Mouse (Mus musculus): Measurements from ENCODE around the gene Dennd4c. TPM values are rescaled to one million over a fixed set of nuclear protein-coding genes. Genes with fewer than 3 reads are reported as not detected.
A peak's percentile ranks its signal among the peaks of the same experiment; 100 is the strongest.

Gene Dennd4c
- polyA plus RNA-seq, 1 experiment from 2014 or later: 7.2 TPM

- no peaks in the 10 kb centered on the region for H3K36me3 ChIP-seq
- H3K9ac ChIP-seq: no peak overlapping the region
- no peaks in the 10 kb centered on the region for H3K27me3 ChIP-seq
- H3K4me2 ChIP-seq (replicated peaks): no peak overlapping the region
- no peak overlapping the region for H3K4me3 ChIP-seq (replicated peaks)
- H3K4me1 ChIP-seq: 0 out of 2 replicates have a peak, but pooled peaks cover 4% of the 10 kb centered on the region
- H3K9me3 ChIP-seq (replicated peaks): no peaks in the 10 kb centered on the region
- no peak overlapping the region for H3K27ac ChIP-seq (replicated peaks)
- ATAC-seq (ENCODE audit: insufficient number of reproducible peaks, low FRiP score, low TSS enrichment, low read depth): no peak
- whole genome bisulfite sequencing: 61% methylated on average over 8 of the region's 8 CpGs
These were observed 26.4 kb upstream of the Dennd4c start for GRCm38 (mm10) chr4:86721856-86722358.

GRCm38 (mm10) chr4:86725175-86725574 is 23.2 kb upstream of the Dennd4c start:
- Histone ChIP-seq H3K4me3 (replicated peaks) (no peak overlapping the region), H3K27ac (replicated peaks) (no peak overlapping the region), H3K4me1 (no peaks in the 10 kb centered on the region), H3K27me3 (no peaks in the 10 kb centered on the region), H3K4me2 (replicated peaks) (no peak overlapping the region), H3K9me3 (replicated peaks) (no peaks in the 10 kb centered on the region), H3K9ac (no peak overlapping the region), H3K36me3 (no peaks in the 10 kb centered on the region)
- 62% methylated on average over 4 of the region's 4 CpGs for WGBS
- no peak for ATAC-seq (ENCODE audit: insufficient number of reproducible peaks, low FRiP score, low TSS enrichment, low read depth)

GRCm38 (mm10) chr4:86726141-86726540 is 22.2 kb upstream of the Dennd4c start:
- Histone ChIP-seq H3K4me1 (no peaks in the 10 kb centered on the region), H3K36me3 (no peaks in the 10 kb centered on the region), H3K4me3 (replicated peaks) (no peak overlapping the region), H3K27me3 (no peaks in the 10 kb centered on the region), H3K9me3 (replicated peaks) (no peaks in the 10 kb centered on the region), H3K9ac (no peak overlapping the region), H3K27ac (replicated peaks) (no peak overlapping the region), H3K4me2 (replicated peaks) (no peak overlapping the region)
- ATAC-seq (ENCODE audit: insufficient number of reproducible peaks, low FRiP score, low TSS enrichment, low read depth): no peak
- WGBS: 86% methylated on average over 5 of the region's 5 CpGs

GRCm38 (mm10) chr4:86729829-86730228 is 18.5 kb upstream of the Dennd4c start:
- WGBS: 50% methylated on average over 6 of the region's 6 CpGs
- Histone ChIP-seq H3K27ac (replicated peaks) (no peak overlapping the region), H3K4me1 (no peaks in the 10 kb centered on the region), H3K36me3 (no peaks in the 10 kb centered on the region), H3K4me2 (replicated peaks) (no peak overlapping the region), H3K9me3 (replicated peaks) (no peaks in the 10 kb centered on the region), H3K27me3 (no peaks in the 10 kb centered on the region), H3K9ac (no peak overlapping the region), H3K4me3 (replicated peaks) (no peak overlapping the region)
- ATAC-seq (ENCODE audit: insufficient number of reproducible peaks, low FRiP score, low TSS enrichment, low read depth): no peak

- ATAC-seq (ENCODE audit: insufficient number of reproducible peaks, low FRiP score, low TSS enrichment, low read depth): no peak
- no peak overlapping the region for H3K9ac ChIP-seq
- no peaks in the 10 kb centered on the region for H3K4me1 ChIP-seq
- H3K4me3 ChIP-seq (replicated peaks): no peak overlapping the region
- no peaks in the 10 kb centered on the region for H3K9me3 ChIP-seq (replicated peaks)
- H3K27me3 ChIP-seq: no peaks in the 10 kb centered on the region
- no peaks in the 10 kb centered on the region for H3K36me3 ChIP-seq
- no peak overlapping the region for H3K27ac ChIP-seq (replicated peaks)
- WGBS: 83% methylated on average over 19 of the region's 19 CpGs
- no peak overlapping the region for H3K4me2 ChIP-seq (replicated peaks)
These were observed 14.1 kb upstream of the Dennd4c start for GRCm38 (mm10) chr4:86734088-86734841.

GRCm38 (mm10) chr4:86739308-86739993 is 8.9 kb upstream of the Dennd4c start:
- Histone ChIP-seq H3K36me3 (no peaks in the 10 kb centered on the region), H3K9ac (no peak overlapping the region), H3K27ac (replicated peaks) (no peak overlapping the region), H3K9me3 (replicated peaks) (no peaks in the 10 kb centered on the region), H3K4me3 (replicated peaks) (no peak overlapping the region), H3K4me1 (no peaks in the 10 kb centered on the region), H3K4me2 (replicated peaks) (no peak overlapping the region), H3K27me3 (no peaks in the 10 kb centered on the region)
- WGBS: 72% methylated on average over 5 of the region's 5 CpGs
- ATAC-seq (ENCODE audit: insufficient number of reproducible peaks, low FRiP score, low TSS enrichment, low read depth): no peak

- Histone ChIP-seq H3K4me2 (replicated peaks) (peak overlapping the region; percentile 72), H3K4me1 (peaks cover 16% of the 10 kb centered on the region), H3K4me3 (replicated peaks) (peak overlapping the region; percentile 99), H3K9ac (peak overlapping the region; percentile 98), H3K9me3 (replicated peaks) (no peaks in the 10 kb centered on the region), H3K27ac (replicated peaks) (peak overlapping the region; percentile 93; the same call in 1 of the 2 replicates), H3K27me3 (no peaks in the 10 kb centered on the region), H3K36me3 (no peaks in the 10 kb centered on the region)
- no peak for ATAC-seq (ENCODE audit: insufficient number of reproducible peaks, low FRiP score, low TSS enrichment, low read depth)
- 2% methylated on average over 13 of the region's 13 CpGs for WGBS
These were observed 1.0 kb downstream of the Dennd4c start for GRCm38 (mm10) chr4:86749361-86749841.

GRCm38 (mm10) chr4:86750346-86750945 is 2.1 kb downstream of the Dennd4c start:
- ATAC-seq (ENCODE audit: insufficient number of reproducible peaks, low FRiP score, low TSS enrichment, low read depth): no peak
- H3K4me2 ChIP-seq (replicated peaks): peak overlapping the region; percentile 72
- WGBS: 48% methylated on average over 10 of the region's 10 CpGs
- H3K9ac ChIP-seq: no peak overlapping the region
- peaks cover 16% of the 10 kb centered on the region for H3K4me1 ChIP-seq
- H3K9me3 ChIP-seq (replicated peaks): no peaks in the 10 kb centered on the region
- H3K27me3 ChIP-seq: no peaks in the 10 kb centered on the region
- no peak overlapping the region for H3K27ac ChIP-seq (replicated peaks)
- no peaks in the 10 kb centered on the region for H3K36me3 ChIP-seq
- H3K4me3 ChIP-seq (replicated peaks): peak overlapping the region; percentile 11; the same call in 1 of the 2 replicates

- H3K36me3 ChIP-seq: no peaks in the 10 kb centered on the region
- H3K9me3 ChIP-seq (replicated peaks): no peaks in the 10 kb centered on the region
- ATAC-seq (ENCODE audit: insufficient number of reproducible peaks, low FRiP score, low TSS enrichment, low read depth): no peak
- no peaks in the 10 kb centered on the region for H3K27me3 ChIP-seq
- H3K4me1 ChIP-seq: no peaks in the 10 kb centered on the region
- H3K4me3 ChIP-seq (replicated peaks): no peak overlapping the region
- no peak overlapping the region for H3K27ac ChIP-seq (replicated peaks)
- no peak overlapping the region for H3K4me2 ChIP-seq (replicated peaks)
- no peak overlapping the region for H3K9ac ChIP-seq
These were observed 16.0 kb downstream of the Dennd4c start for GRCm38 (mm10) chr4:86764307-86764706.

- H3K9ac ChIP-seq: no peak overlapping the region
- peaks cover 9% of the 10 kb centered on the region for H3K36me3 ChIP-seq
- no peak overlapping the region for H3K4me2 ChIP-seq (replicated peaks)
- H3K4me3 ChIP-seq (replicated peaks): no peak overlapping the region
- H3K4me1 ChIP-seq: no peaks in the 10 kb centered on the region
- 78% methylated on average over 9 of the region's 9 CpGs for WGBS
- ATAC-seq (ENCODE audit: insufficient number of reproducible peaks, low FRiP score, low TSS enrichment, low read depth): no peak
- H3K9me3 ChIP-seq (replicated peaks): no peaks in the 10 kb centered on the region
- H3K27ac ChIP-seq (replicated peaks): no peak overlapping the region
- H3K27me3 ChIP-seq: no peaks in the 10 kb centered on the region
These were observed 29.2 kb downstream of the Dennd4c start for GRCm38 (mm10) chr4:86777587-86777986.

- ATAC-seq (ENCODE audit: insufficient number of reproducible peaks, low FRiP score, low TSS enrichment, low read depth): no peak
- no peak overlapping the region for H3K9ac ChIP-seq
- no peaks in the 10 kb centered on the region for H3K4me1 ChIP-seq
- WGBS: 62% methylated on average over 2 of the region's 2 CpGs
- H3K36me3 ChIP-seq: peaks cover 14% of the 10 kb centered on the region; the same call in 1 of the 2 replicates
- H3K27me3 ChIP-seq: no peaks in the 10 kb centered on the region
- H3K4me2 ChIP-seq (replicated peaks): no peak overlapping the region
- H3K4me3 ChIP-seq (replicated peaks): no peak overlapping the region
- H3K9me3 ChIP-seq (replicated peaks): no peaks in the 10 kb centered on the region
- H3K27ac ChIP-seq (replicated peaks): no peak overlapping the region
These were observed 62.2 kb downstream of the Dennd4c start for GRCm38 (mm10) chr4:86810604-86811003.
